Mouse (Mus musculus): ENCODE data around the gene 4930562C15Rik. TPM values are rescaled to one million over a fixed set of nuclear protein-coding genes. Genes with fewer than 3 reads are reported as not detected.

4930562C15Rik gene
- polyA plus RNA-seq, 1 experiment from 2014 or later = 0.83 TPM

GRCm38 (mm10) chr16:4879708-4880124 lies 44.5 kb downstream of the 4930562C15Rik start:
- Histone ChIP-seq H3K4me3 (replicated peaks) (peak overlapping the region; percentile 94), H3K9ac (peak overlapping the region; percentile 88), H3K9me3 (replicated peaks) (no peaks in the 10 kb centered on the region), H3K27me3 (no peaks in the 10 kb centered on the region), H3K36me3 (peaks cover 23% of the 10 kb centered on the region), H3K27ac (peak overlapping the region; percentile 100), H3K4me2 (peak overlapping the region; percentile 83), H3K4me1 (peaks cover 47% of the 10 kb centered on the region)
- 0% methylated on average over 40 of the region's 40 CpGs for WGBS
- peak; percentile 82 for ATAC-seq (replicated peaks; ENCODE audit: low FRiP score)

GRCm38 (mm10) chr16:4880136-4880825 lies 45.1 kb downstream of the 4930562C15Rik start, which contains the start of gene Ubald1:
Gene Ubald1, minus strand, starts transcription at chr16:4880315.
- Histone ChIP-seq H3K4me3 (replicated peaks) (peak within 1 kb of the TSS; percentile 94), H3K27me3 (no peaks in the 10 kb centered on the region), H3K4me1 (peaks cover 50% of the 10 kb centered on the region), H3K36me3 (peaks cover 17% of the 10 kb centered on the region), H3K4me2 (peak within 1 kb of the TSS; percentile 83), H3K27ac (peak within 1 kb of the TSS; percentile 100), H3K9ac (peak within 1 kb of the TSS; percentile 89), H3K9me3 (replicated peaks) (no peaks in the 10 kb centered on the region)
- under 1% methylated on average over 48 of the region's 48 CpGs for WGBS
- ATAC-seq (replicated peaks; ENCODE audit: low FRiP score) = peak; percentile 87

DNA sequence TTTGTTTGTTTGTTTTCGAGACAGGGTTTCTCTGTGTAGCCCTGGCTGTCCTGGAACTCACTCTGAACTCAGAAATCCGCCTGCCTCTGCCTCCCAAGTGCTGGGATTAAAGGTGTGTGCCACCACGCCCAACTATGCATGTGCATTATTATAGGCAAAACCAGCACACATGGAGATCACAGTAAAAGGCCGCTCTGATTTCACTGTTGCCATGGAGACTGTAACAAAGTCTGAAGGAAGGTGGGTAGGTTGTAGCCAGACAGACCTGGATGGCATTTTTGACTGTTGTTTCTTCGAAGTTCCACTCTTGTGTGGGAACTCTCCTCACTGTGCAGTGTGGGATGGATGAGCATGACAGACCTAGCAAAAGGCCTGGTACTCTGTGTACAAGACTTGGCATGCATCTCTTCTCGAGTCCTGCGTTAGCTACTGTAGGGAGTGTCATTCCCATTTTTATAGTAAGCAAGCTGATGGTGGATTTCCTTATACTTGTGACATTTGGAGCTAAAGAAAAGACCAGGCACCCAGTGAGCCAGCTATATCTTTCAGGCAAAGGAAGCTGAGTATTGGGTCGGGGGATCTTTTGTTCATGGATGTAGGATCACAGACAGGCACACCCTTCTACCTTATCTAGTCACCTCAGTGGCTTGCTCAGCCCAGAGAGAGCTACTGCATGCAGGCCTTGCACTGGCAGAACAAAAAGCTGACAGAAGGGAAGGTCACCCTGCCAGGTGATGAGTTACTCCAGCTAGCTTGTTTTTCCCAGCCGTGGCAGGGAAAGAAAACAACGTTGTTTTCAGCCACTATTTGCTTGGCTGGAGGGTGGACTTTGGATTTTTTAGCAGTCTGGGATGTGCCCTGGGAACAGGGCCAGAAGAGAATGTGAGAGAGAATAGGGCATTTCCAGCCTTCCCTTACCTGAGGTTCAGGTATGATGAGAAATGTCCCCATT lies 46.5 kb downstream of the 4930562C15Rik start:
- Histone ChIP-seq H3K9ac (peak overlapping the region; percentile 89), H3K27me3 (no peaks in the 10 kb centered on the region), H3K4me1 (peaks cover 41% of the 10 kb centered on the region), H3K4me3 (replicated peaks) (peak overlapping the region; percentile 94), H3K36me3 (peaks cover 3% of the 10 kb centered on the region; the same call in 1 of the 2 replicates), H3K27ac (peak overlapping the region; percentile 100), H3K9me3 (replicated peaks) (no peaks in the 10 kb centered on the region), H3K4me2 (peak overlapping the region; percentile 83)
- ATAC-seq (replicated peaks; ENCODE audit: low FRiP score) = no peak
- 76% methylated on average over 10 of the region's 10 CpGs for WGBS

DNA sequence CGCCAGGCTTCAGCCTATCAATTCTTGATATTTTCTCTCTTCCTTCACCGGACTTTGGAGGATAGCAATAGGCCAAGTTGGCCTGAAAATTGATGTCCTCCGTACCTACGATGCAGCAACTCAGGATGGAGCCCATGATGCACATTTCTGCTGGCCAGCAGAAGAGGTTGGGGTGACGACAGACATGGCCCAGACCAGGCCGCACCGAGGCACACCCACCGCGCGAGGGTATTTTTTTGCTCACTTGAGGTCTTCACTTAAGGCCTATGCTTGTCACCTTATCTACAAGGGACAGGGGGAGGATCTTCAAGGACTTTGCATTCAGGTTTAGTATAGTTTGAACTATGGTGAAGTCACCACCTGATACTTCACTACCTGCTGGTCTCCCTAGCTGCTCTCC lies 49.7 kb downstream of the 4930562C15Rik start:
- Histone ChIP-seq H3K9me3 (replicated peaks) (no peaks in the 10 kb centered on the region), H3K4me2 (peak overlapping the region; percentile 76; the same call in 1 of the 2 replicates), H3K4me3 (replicated peaks) (no peak overlapping the region; the same call in 1 of the 2 replicates), H3K4me1 (peaks cover 37% of the 10 kb centered on the region), H3K9ac (no peak overlapping the region), H3K27me3 (no peaks in the 10 kb centered on the region), H3K36me3 (0 out of 2 replicates have a peak, but pooled peaks cover 3% of the 10 kb centered on the region), H3K27ac (peak overlapping the region; percentile 94)
- 94% methylated on average over 10 of the region's 10 CpGs for WGBS
- ATAC-seq (replicated peaks; ENCODE audit: low FRiP score) = no peak

- H3K9ac ChIP-seq = peak within 1 kb of the TSS; percentile 90
- H3K27me3 ChIP-seq = no peaks in the 10 kb centered on the region
- H3K4me1 ChIP-seq = peaks cover 37% of the 10 kb centered on the region
- H3K9me3 ChIP-seq (replicated peaks) = no peaks in the 10 kb centered on the region
- H3K4me3 ChIP-seq (replicated peaks) = peak within 1 kb of the TSS; percentile 91
- peak; percentile 89 for ATAC-seq (replicated peaks; ENCODE audit: low FRiP score)
- peak within 1 kb of the TSS; percentile 94 for H3K27ac ChIP-seq
- WGBS = under 1% methylated on average over 60 of the region's 74 CpGs
- H3K4me2 ChIP-seq = peak within 1 kb of the TSS; percentile 76
- peaks cover 3% of the 10 kb centered on the region; the same call in 1 of the 2 replicates for H3K36me3 ChIP-seq
These were observed 50.8 kb downstream of the 4930562C15Rik start, which contains the start of gene Mgrn1 for GRCm38 (mm10) chr16:4885760-4886689. Gene Mgrn1, plus strand, starts transcription at chr16:4886249.

DNA sequence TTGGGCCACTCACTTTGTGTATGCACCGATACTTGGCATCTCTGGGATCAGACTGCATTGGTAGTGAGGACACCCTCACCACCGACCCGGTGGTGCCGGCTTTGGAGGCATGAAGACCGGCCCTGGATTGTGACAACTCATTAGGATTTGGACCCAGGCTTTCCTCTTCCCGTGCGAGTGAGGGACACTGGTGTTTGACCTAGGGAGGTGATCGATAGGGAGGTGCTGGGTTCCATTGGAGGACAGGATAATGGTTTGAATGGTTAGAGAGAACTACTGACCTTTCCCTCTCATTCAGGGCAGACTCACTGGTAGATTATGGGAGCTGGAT lies 51.4 kb downstream of the 4930562C15Rik start:
- no peaks in the 10 kb centered on the region for H3K27me3 ChIP-seq
- peaks cover 30% of the 10 kb centered on the region for H3K4me1 ChIP-seq
- H3K4me2 ChIP-seq = peak overlapping the region; percentile 76
- H3K9me3 ChIP-seq (replicated peaks) = no peaks in the 10 kb centered on the region
- peak overlapping the region; percentile 94 for H3K27ac ChIP-seq
- WGBS = 1% methylated on average over 8 of the region's 8 CpGs
- H3K4me3 ChIP-seq (replicated peaks) = peak overlapping the region; percentile 91
- H3K36me3 ChIP-seq = peaks cover 6% of the 10 kb centered on the region; the same call in 1 of the 2 replicates
- ATAC-seq (replicated peaks; ENCODE audit: low FRiP score) = no peak
- H3K9ac ChIP-seq = peak overlapping the region; percentile 90

GRCm38 (mm10) chr16:4890201-4890709 lies 55.0 kb downstream of the 4930562C15Rik start:
- no peak for ATAC-seq (replicated peaks; ENCODE audit: low FRiP score)

GRCm38 (mm10) chr16:4892171-4892570 lies 57.0 kb downstream of the 4930562C15Rik start:
- no peaks in the 10 kb centered on the region for H3K9me3 ChIP-seq (replicated peaks)
- H3K4me3 ChIP-seq (replicated peaks) = no peak overlapping the region
- 90% methylated on average over 6 of the region's 6 CpGs for WGBS
- H3K36me3 ChIP-seq = peaks cover 6% of the 10 kb centered on the region; the same call in 1 of the 2 replicates
- no peak for ATAC-seq (replicated peaks; ENCODE audit: low FRiP score)
- peaks cover 27% of the 10 kb centered on the region for H3K4me1 ChIP-seq
- H3K4me2 ChIP-seq = no peak overlapping the region
- no peak overlapping the region for H3K27ac ChIP-seq
- H3K9ac ChIP-seq = no peak overlapping the region
- no peaks in the 10 kb centered on the region for H3K27me3 ChIP-seq

More at GRCm38 (mm10) chr16:4890201-4890709, 55.0 kb downstream of the 4930562C15Rik start:
- H3K27me3 ChIP-seq = no peaks in the 10 kb centered on the region
- H3K4me1 ChIP-seq = peaks cover 27% of the 10 kb centered on the region
- H3K4me3 ChIP-seq (replicated peaks) = no peak overlapping the region
- 73% methylated on average over 4 of the region's 4 CpGs for WGBS
- no peak overlapping the region for H3K4me2 ChIP-seq
- H3K27ac ChIP-seq = no peak overlapping the region
- H3K36me3 ChIP-seq = peaks cover 6% of the 10 kb centered on the region; the same call in 1 of the 2 replicates
- H3K9ac ChIP-seq = no peak overlapping the region
- H3K9me3 ChIP-seq (replicated peaks) = no peaks in the 10 kb centered on the region

DNA sequence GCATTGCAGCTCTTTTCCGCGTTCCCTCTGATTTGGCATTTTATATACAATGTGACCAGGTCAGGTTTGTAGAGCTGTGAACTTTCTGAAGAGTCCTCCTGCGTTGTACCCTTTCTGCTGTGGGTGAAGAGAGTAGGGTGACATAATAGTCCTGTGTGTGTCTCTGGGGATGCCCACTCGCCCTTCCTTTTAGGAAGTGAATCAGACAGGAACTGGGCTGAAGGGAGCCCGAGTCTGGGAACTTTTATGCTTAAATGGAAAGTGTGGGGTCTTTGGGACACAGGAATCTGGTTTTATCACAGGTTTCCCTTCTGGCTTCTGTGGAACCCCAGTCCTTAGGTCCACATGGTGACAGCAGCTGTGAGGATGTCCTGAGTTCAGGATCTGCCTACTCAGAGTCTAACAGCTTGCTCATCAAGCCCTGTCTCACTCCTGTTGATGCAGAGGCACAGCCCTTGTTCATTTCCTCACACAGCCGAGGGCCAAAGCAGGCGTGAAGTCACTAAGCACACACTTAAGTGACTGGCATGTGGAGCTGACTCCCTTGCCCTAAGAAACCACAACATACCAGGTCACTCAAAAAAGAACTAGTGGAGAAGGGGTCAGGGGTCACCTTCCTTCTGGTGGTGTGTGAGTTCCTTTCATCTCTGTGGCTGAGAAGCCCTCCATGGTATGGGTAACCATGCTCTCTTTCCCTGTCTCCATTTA lies 59.1 kb downstream of the 4930562C15Rik start:
- H3K4me2 ChIP-seq = no peak overlapping the region
- H3K27me3 ChIP-seq = no peaks in the 10 kb centered on the region
- no peak overlapping the region for H3K27ac ChIP-seq
- H3K4me1 ChIP-seq = peaks cover 16% of the 10 kb centered on the region
- H3K36me3 ChIP-seq = peaks cover 3% of the 10 kb centered on the region; the same call in 1 of the 2 replicates
- no peak overlapping the region for H3K9ac ChIP-seq
- ATAC-seq (replicated peaks; ENCODE audit: low FRiP score) = no peak
- H3K9me3 ChIP-seq (replicated peaks) = no peaks in the 10 kb centered on the region
- 77% methylated on average over 7 of the region's 7 CpGs for WGBS
- H3K4me3 ChIP-seq (replicated peaks) = no peak overlapping the region

DNA sequence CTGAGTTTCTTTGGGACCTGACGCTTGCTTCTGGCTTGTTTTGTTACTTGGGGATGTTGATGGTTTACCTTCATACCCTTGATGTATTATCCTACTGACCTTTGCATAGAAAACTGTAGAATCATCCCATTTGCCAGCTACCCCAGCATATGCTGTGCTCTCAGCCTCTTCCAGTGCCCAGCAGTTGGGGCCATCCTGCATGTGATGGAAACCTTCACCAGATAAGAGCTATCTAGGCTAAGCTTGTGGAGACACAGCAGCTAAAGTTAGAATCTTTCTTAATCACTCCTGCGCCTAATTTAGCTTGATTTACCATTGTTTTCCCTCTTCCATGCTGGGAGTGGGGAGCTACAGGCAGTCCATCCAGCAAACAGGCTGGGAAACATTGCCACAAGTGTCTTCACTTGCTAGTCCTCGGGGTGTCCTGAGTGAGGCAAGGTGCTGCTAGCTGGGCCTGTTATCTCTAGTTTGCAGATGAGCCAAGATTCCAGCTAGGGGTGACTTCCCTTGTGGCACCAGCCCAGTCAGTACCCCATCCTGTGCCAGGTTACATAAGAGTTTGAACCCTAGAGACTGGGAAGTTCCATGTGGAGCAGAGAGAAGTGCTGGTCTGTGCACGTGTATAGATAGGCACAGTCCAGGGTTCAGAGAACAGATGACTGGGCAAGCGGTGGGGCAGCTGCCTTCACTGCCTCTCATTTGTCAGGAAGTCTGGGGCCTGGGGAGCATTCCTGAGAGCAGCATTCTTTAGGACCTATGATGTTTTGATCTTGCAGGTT lies 61.2 kb downstream of the 4930562C15Rik start:
- Histone ChIP-seq H3K9ac (no peak overlapping the region), H3K4me2 (no peak overlapping the region), H3K27ac (no peak overlapping the region), H3K4me3 (replicated peaks) (no peak overlapping the region), H3K4me1 (peaks cover 21% of the 10 kb centered on the region), H3K9me3 (replicated peaks) (no peaks in the 10 kb centered on the region), H3K27me3 (no peaks in the 10 kb centered on the region), H3K36me3 (peaks cover 4% of the 10 kb centered on the region; the same call in 1 of the 2 replicates)
- WGBS = 75% methylated on average over 5 of the region's 5 CpGs
- peak; percentile 63 for ATAC-seq (replicated peaks; ENCODE audit: low FRiP score)

Data from kidney, embryonic 15.5 days (tissue).